Mouse (Mus musculus) olfactory bulb, adult 2 months (tissue): ENCODE data around the gene Tshb. TPM values are rescaled to one million over a fixed set of nuclear protein-coding genes. Genes with fewer than 3 reads are reported as not detected.

Source experiments
- H3K27ac ChIP-seq: fragments of 200-500 bp; 2 replicates; pipeline ENCODE4 v1.5.1; 2012; ENCODE audit warnings: low read depth, low read length; ENCODE audit not compliant: insufficient read depth
- H3K4me1 ChIP-seq: fragments of 200-500 bp; 2 replicates; pipeline ENCODE4 v1.6.1; 2012; ENCODE audit warnings: low read length; ENCODE audit not compliant: control insufficient read depth, insufficient read depth
- H3K4me3 ChIP-seq: fragments of 200-500 bp; 2 replicates; pipeline ENCODE4 v1.5.1; 2012; ENCODE audit warnings: mild to moderate bottlenecking, low read depth, low read length, moderate library complexity; ENCODE audit not compliant: insufficient read depth
- CTCF ChIP-seq: fragments of 200-500 bp; IDR thresholded peaks from 2 replicates; pipeline ENCODE4 v1.5.1; 2012; ENCODE audit warnings: low read depth, mild to moderate bottlenecking, low read length, moderate library complexity; ENCODE audit not compliant: insufficient read depth
- POLR2A ChIP-seq: fragments of 200-500 bp; IDR thresholded peaks from 2 replicates; pipeline ENCODE4 v1.6.1; 2012; ENCODE audit warnings: mild to moderate bottlenecking, low read depth, low read length, moderate library complexity; ENCODE audit not compliant: insufficient read depth
- WGBS: fragments of 180-500 bp; shearing (Covaris S2); methylation state at CpG from one replicate; pipeline ENCODE4 v1.1.7; 2018; 5-methylcytosine and 5-hydroxymethylcytosine counted together
- polyA plus RNA-seq: library from polyadenylated mRNA; stranded (reverse); fragments of >200 nt; gene quantifications from 2 replicates; pipeline ENCODE4 v1.2.4, GENCODE M21; 2012; ENCODE audit warnings: low replicate concordance; ENCODE audit not compliant: missing spikeins, insufficient read depth, insufficient read length

Gene Tshb
- not detected in 2 replicates for polyA plus RNA-seq

DNA sequence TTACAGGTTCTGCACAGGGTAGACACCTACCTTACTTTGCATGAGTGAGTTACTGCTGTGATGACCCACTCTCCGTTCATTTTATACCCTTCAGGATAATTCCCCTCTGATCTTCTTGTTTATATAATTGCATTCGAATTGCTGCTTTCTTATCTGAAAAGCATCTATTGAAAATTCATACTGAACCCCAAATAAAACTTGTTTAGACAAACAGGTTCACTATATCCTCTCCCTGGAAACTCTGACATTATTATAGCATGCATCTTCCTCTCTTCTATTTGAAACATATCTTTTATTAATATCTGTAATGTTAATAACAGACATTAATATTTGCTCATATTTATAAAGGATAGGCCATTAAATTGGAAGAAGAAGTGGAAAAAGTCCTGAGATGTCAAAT lies at the start of gene Tshb:
TSS of gene Tshb (minus strand) at position 101 of the 400 bp plus-strand sequence.
- no peak within 1 kb of the TSS for H3K4me3 ChIP-seq
- WGBS = 74% methylated on average over 2 of the region's 2 CpGs
- TF ChIP-seq POLR2A (no peak), CTCF (no peak)
- no peak within 1 kb of the TSS for H3K27ac ChIP-seq
- H3K4me1 ChIP-seq = no peaks in the 10 kb centered on the region

DNA sequence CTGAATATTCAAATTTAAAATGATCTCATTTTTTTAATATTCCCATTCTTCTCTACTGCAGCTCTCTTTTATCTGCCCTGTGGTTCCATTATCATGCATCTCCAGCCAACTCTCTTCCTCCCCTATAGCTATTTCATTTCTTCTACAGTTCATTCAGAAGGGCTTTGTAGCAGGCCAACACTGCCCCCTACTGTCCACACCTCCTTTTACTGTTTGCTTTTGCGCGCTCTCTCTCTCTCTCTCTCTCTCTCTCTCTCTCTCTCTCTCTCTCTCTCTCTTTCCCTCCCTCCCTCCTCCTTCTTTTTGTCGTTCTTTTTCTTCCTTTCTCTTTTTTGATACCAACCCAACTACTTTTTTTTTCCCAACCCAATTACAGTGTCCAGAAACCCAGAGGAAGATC lies 21.4 kb upstream of the Tshb start:
- WGBS = 12% methylated on average over 3 of the region's 3 CpGs
- H3K4me3 ChIP-seq = no peak overlapping the region

GRCm38 (mm10) chr3:102787369-102787768 lies 4.9 kb upstream of the Tshb start:
- H3K27ac ChIP-seq = no peak overlapping the region
- no peaks in the 10 kb centered on the region for H3K4me1 ChIP-seq
- TF ChIP-seq POLR2A (no peak), CTCF (no peak)
- H3K4me3 ChIP-seq = no peak overlapping the region
- 54% methylated on average over 4 of the region's 4 CpGs for WGBS

More for the DNA sequence above, 21.4 kb upstream of the Tshb start:
- TF ChIP-seq POLR2A = no peak
- TF ChIP-seq CTCF = no peak
- Histone ChIP-seq H3K27ac (no peak overlapping the region), H3K4me1 (no peaks in the 10 kb centered on the region)

DNA sequence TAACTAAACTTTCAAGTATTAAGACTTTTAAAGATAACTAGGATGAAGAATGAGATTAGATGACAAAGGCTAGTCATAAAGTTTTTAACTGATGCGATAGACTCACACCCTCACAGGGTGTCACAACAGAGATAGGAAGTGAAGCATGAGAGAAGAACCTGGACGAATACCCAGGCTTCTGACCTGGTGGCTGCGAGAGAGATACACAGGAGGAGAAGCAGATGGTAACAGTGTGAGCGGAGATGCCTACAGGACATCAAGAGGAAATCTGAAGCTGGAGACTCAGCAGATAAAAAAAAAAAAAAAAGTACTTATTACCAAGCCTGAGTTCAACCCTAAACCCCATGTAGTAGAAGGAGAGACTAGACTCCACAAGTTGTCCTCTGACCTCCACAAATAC lies 9.5 kb downstream of the Tshb start:
- TF ChIP-seq POLR2A = no peak
- TF ChIP-seq CTCF = no peak
- H3K27ac ChIP-seq = no peak overlapping the region
- no peak overlapping the region for H3K4me3 ChIP-seq
- 94% methylated on average over 4 of the region's 4 CpGs for WGBS
- H3K4me1 ChIP-seq = no peaks in the 10 kb centered on the region

- no peak overlapping the region for H3K27ac ChIP-seq
- H3K4me3 ChIP-seq = no peak overlapping the region
- H3K4me1 ChIP-seq = peaks cover 2% of the 10 kb centered on the region; the same call in 1 of the 2 replicates
- 94% methylated on average over 7 of the region's 7 CpGs for WGBS
- no peak for TF ChIP-seq POLR2A
- TF ChIP-seq CTCF = no peak
These were observed 17.7 kb downstream of the Tshb start for GRCm38 (mm10) chr3:102764850-102765249.

DNA sequence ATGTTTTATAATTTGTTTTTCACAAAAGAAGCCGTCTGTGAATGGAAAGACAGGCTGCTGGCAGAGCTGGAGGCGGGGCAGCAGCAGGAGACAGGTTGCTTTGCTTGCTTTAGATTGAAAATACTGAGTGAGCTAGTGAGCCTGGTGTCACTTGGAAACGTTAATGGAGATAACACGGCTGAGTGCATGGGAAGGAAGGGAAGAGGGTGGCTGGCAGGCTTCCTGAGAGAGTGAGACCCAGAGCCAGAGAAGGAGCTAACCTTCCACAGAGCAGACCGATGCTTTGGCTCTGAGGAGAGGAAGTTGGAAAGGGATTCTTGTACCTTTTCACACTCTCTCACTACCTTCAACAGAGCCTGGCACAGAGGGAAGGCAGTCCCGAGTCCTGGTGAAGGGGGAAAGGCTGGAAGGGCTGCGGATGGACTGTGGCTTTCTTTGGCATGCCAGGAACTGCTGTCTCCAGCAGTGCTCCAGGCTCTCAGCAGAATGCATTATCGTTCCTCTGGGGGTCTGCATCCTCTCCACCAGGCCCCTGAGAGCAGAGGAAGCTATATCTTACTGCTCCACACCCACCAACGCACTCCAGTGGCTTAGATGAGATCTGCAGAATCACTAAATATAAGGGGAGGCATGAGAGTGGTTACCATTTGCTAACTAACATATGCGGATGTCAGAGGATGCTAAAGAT lies 18.7 kb downstream of the Tshb start:
- 41% methylated on average over 10 of the region's 10 CpGs for WGBS

DNA sequence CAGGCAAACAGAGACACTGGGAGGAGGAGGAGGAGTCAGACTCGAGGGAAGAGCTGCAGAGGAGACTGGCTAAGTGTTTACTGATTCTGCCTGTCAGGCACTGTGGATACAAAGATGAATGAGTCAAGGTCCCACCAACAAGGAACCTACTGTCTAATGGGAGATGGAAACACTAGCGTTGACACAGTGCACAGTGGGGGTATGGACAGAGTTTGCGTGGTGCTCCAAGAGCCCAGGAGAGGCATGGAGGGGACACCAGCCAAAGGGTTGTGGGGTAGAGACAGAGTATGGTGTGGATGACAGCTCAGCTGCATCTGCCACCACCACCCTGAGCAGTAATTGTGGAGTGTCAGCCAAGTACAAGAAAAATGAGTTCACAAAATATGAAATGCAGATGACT lies 20.1 kb downstream of the Tshb start:
- H3K27ac ChIP-seq = no peak overlapping the region
- TF ChIP-seq POLR2A (no peak), CTCF (no peak)

More for the DNA sequence above, 18.7 kb downstream of the Tshb start:
- Histone ChIP-seq H3K4me3 (no peak overlapping the region), H3K4me1 (peaks cover 2% of the 10 kb centered on the region; the same call in 1 of the 2 replicates), H3K27ac (no peak overlapping the region)
- TF ChIP-seq POLR2A = no peak
- TF ChIP-seq CTCF = no peak

GRCm38 (mm10) chr3:102760236-102760635 lies 22.3 kb downstream of the Tshb start:
- TF ChIP-seq POLR2A (no peak), CTCF (no peak)
- no peak overlapping the region for H3K27ac ChIP-seq
- H3K4me3 ChIP-seq = no peak overlapping the region
- 85% methylated on average over 3 of the region's 3 CpGs for WGBS
- H3K4me1 ChIP-seq = peaks cover 4% of the 10 kb centered on the region; the same call in 1 of the 2 replicates

More for the DNA sequence above, 20.1 kb downstream of the Tshb start:
- Histone ChIP-seq H3K4me1 (peaks cover 2% of the 10 kb centered on the region; the same call in 1 of the 2 replicates), H3K4me3 (no peak overlapping the region)
- WGBS = 61% methylated on average over 3 of the region's 3 CpGs

DNA sequence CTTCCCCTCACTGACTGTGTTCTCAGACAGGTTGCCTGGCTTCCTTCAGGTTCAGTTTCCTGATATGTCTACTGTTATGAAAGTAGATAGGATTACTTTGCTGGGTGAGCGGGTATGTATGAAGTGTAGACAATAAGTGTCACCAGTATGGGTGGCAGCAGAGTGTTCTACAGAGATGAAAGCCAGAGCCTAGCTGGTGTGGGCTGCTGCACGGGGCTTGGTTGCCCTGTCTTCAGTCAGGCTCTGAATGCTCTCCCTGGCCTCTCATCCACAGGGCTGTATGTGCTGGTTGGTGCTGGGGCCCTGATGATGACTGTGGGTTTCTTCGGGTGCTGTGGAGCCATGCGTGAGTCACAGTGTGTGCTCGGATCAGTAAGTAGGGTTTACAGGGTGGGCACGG lies 25.5 kb downstream of the Tshb start:
- H3K27ac ChIP-seq = no peak overlapping the region
- peaks cover 6% of the 10 kb centered on the region; the same call in 1 of the 2 replicates for H3K4me1 ChIP-seq
- WGBS = 63% methylated on average over 6 of the region's 6 CpGs
- no peak overlapping the region for H3K4me3 ChIP-seq
- no peak for TF ChIP-seq POLR2A
- TF ChIP-seq CTCF = no peak
